Mouse (Mus musculus) erythroblast, embryonic 14.5 days (primary cell): ENCODE measurements around the gene E2f8. TPM values are rescaled to one million over a fixed set of nuclear protein-coding genes. Genes with fewer than 3 reads are reported as not detected.

Experiments used
- H3K27me3 ChIP-seq: 2 replicates; pipeline ENCODE4 v1.6.1; 2012; ENCODE audit warnings: inconsistent platforms; ENCODE audit not compliant: control insufficient read depth
- H3K36me3 ChIP-seq: 2 replicates; pipeline ENCODE4 v1.6.1; 2012; ENCODE audit warnings: mild to moderate bottlenecking, inconsistent platforms; ENCODE audit not compliant: control insufficient read depth
- H3K4me1 ChIP-seq: 2 replicates; pipeline ENCODE4 v1.6.1; 2012; ENCODE audit warnings: inconsistent platforms; ENCODE audit not compliant: control insufficient read depth
- H3K4me3 ChIP-seq: replicated peaks from 2 replicates; pipeline ENCODE3; 2012; ENCODE audit warnings: moderate library complexity, mild to moderate bottlenecking, inconsistent platforms
- H3K9me3 ChIP-seq: 2 replicates; pipeline ENCODE4 v1.6.1; 2012; ENCODE audit warnings: low read length, inconsistent platforms, mixed read lengths; ENCODE audit not compliant: control insufficient read depth
- GATA1 ChIP-seq: IDR thresholded peaks from 2 replicates; pipeline ENCODE4 v1.6.1; 2012; ENCODE audit warnings: low read length, inconsistent platforms, mixed read lengths
- TAL1 ChIP-seq: IDR thresholded peaks from 3 replicates; pipeline ENCODE4 v1.6.1; 2012; ENCODE audit warnings: low read length, inconsistent platforms, mixed read lengths
- polyA plus RNA-seq: library from polyadenylated mRNA; stranded (reverse); fragments of >175 nt; gene quantifications from 2 replicates; pipeline ENCODE4 v1.2.3, GENCODE M21; 2012

The E2f8 gene
- polyA plus RNA-seq, 1 experiment, result 19.5 TPM

- peaks cover 43% of the 10 kb centered on the region for H3K36me3 ChIP-seq
- H3K4me3 ChIP-seq, result peak overlapping the region; percentile 68
- TF ChIP-seq GATA1 (no peak), TAL1 (no peak)
- peaks cover 52% of the 10 kb centered on the region for H3K4me1 ChIP-seq
- H3K27me3 ChIP-seq, result peaks cover 33% of the 10 kb centered on the region
- H3K9me3 ChIP-seq, result no peaks in the 10 kb centered on the region
Observed at GRCm38 (mm10) chr7:48880591-48881481, 560 bp downstream of the E2f8 start.

GRCm38 (mm10) chr7:48879574-48879973 lies 1.8 kb downstream of the E2f8 start:
- peaks cover 59% of the 10 kb centered on the region for H3K4me1 ChIP-seq
- TF ChIP-seq TAL1, result no peak
- TF ChIP-seq GATA1, result no peak
- H3K9me3 ChIP-seq, result no peaks in the 10 kb centered on the region
- peaks cover 23% of the 10 kb centered on the region for H3K27me3 ChIP-seq
- peak overlapping the region; percentile 68 for H3K4me3 ChIP-seq
- H3K36me3 ChIP-seq, result peaks cover 56% of the 10 kb centered on the region

GRCm38 (mm10) chr7:48877786-48878390 lies 3.5 kb downstream of the E2f8 start:
- Histone ChIP-seq H3K4me3 (peak overlapping the region; percentile 68), H3K36me3 (peaks cover 72% of the 10 kb centered on the region), H3K27me3 (peaks cover 6% of the 10 kb centered on the region), H3K4me1 (peaks cover 52% of the 10 kb centered on the region), H3K9me3 (no peaks in the 10 kb centered on the region)
- TF ChIP-seq GATA1 (no peak), TAL1 (no peak)

GRCm38 (mm10) chr7:48876526-48876925 lies 4.9 kb downstream of the E2f8 start:
- H3K4me1 ChIP-seq, result peaks cover 48% of the 10 kb centered on the region
- no peaks in the 10 kb centered on the region for H3K9me3 ChIP-seq
- peaks cover 86% of the 10 kb centered on the region for H3K36me3 ChIP-seq
- H3K4me3 ChIP-seq, result no peak overlapping the region
- H3K27me3 ChIP-seq, result no peaks in the 10 kb centered on the region
- TF ChIP-seq TAL1, result no peak
- no peak for TF ChIP-seq GATA1

GRCm38 (mm10) chr7:48875096-48875495 lies 6.3 kb downstream of the E2f8 start:
- peaks cover 50% of the 10 kb centered on the region for H3K4me1 ChIP-seq
- no peak overlapping the region for H3K4me3 ChIP-seq
- peaks cover 97% of the 10 kb centered on the region for H3K36me3 ChIP-seq
- TF ChIP-seq TAL1 (no peak), GATA1 (no peak)
- H3K27me3 ChIP-seq, result no peaks in the 10 kb centered on the region
- no peaks in the 10 kb centered on the region for H3K9me3 ChIP-seq

- Histone ChIP-seq H3K4me1 (peaks cover 21% of the 10 kb centered on the region), H3K27me3 (no peaks in the 10 kb centered on the region), H3K9me3 (no peaks in the 10 kb centered on the region), H3K4me3 (no peak overlapping the region), H3K36me3 (peaks cover 100% of the 10 kb centered on the region)
- TF ChIP-seq GATA1 (no peak), TAL1 (no peak)
Observed at GRCm38 (mm10) chr7:48871292-48871691, 10.1 kb downstream of the E2f8 start.

- H3K27me3 ChIP-seq, result no peaks in the 10 kb centered on the region
- no peak overlapping the region for H3K4me3 ChIP-seq
- H3K4me1 ChIP-seq, result peaks cover 19% of the 10 kb centered on the region
- TF ChIP-seq TAL1, result no peak
- TF ChIP-seq GATA1, result no peak
- peaks cover 100% of the 10 kb centered on the region for H3K36me3 ChIP-seq
- H3K9me3 ChIP-seq, result no peaks in the 10 kb centered on the region
Observed at GRCm38 (mm10) chr7:48870579-48871180, 10.7 kb downstream of the E2f8 start.

- TF ChIP-seq GATA1 (no peak), TAL1 (no peak)
- H3K9me3 ChIP-seq, result no peaks in the 10 kb centered on the region
- peaks cover 100% of the 10 kb centered on the region for H3K36me3 ChIP-seq
- no peak overlapping the region for H3K4me3 ChIP-seq
- no peaks in the 10 kb centered on the region for H3K27me3 ChIP-seq
- peaks cover 17% of the 10 kb centered on the region for H3K4me1 ChIP-seq
Observed at GRCm38 (mm10) chr7:48870144-48870543, 11.3 kb downstream of the E2f8 start.

- TF ChIP-seq GATA1, result no peak
- no peak for TF ChIP-seq TAL1
- H3K4me3 ChIP-seq, result no peak overlapping the region
- H3K36me3 ChIP-seq, result peaks cover 100% of the 10 kb centered on the region
- H3K4me1 ChIP-seq, result peaks cover 12% of the 10 kb centered on the region
- no peaks in the 10 kb centered on the region for H3K9me3 ChIP-seq
- no peaks in the 10 kb centered on the region for H3K27me3 ChIP-seq
Observed at GRCm38 (mm10) chr7:48867576-48867975, 13.8 kb downstream of the E2f8 start.
